Mouse (Mus musculus) C2C12 (cell line): ENCODE measurements around the gene Btaf1.

Experiments used
- CEBPB ChIP-seq: IDR thresholded peaks from one replicate; pipeline ENCODE4 v1.6.1; 2011; ENCODE audit warnings: low read depth, mild to moderate bottlenecking, control low read depth, moderate library complexity
- CTCF ChIP-seq: IDR thresholded peaks from one replicate; pipeline ENCODE4 v1.5.1; 2011; ENCODE audit not compliant: control insufficient read depth, insufficient read depth, insufficient read length
- FOSL1 ChIP-seq: IDR thresholded peaks from one replicate; pipeline ENCODE4 v1.8.0; 2011; ENCODE audit warnings: mild to moderate bottlenecking, low read length; ENCODE audit not compliant: poor library complexity, insufficient read depth, severe bottlenecking
- MAX ChIP-seq: IDR thresholded peaks from one replicate; pipeline ENCODE4 v1.6.1; 2011; ENCODE audit warnings: mild to moderate bottlenecking, control low read depth
- MYOD1 ChIP-seq: IDR thresholded peaks from one replicate; pipeline ENCODE4 v1.6.1; 2011; ENCODE audit warnings: low read depth; ENCODE audit not compliant: control insufficient read depth, insufficient read length
- MYOG ChIP-seq: IDR thresholded peaks from one replicate; pipeline ENCODE4 v1.6.1; 2011; ENCODE audit not compliant: control insufficient read depth, insufficient read length; ENCODE audit errors: extremely low read depth
- USF1 ChIP-seq: IDR thresholded peaks from one replicate; pipeline ENCODE4 v1.6.1; 2011; ENCODE audit warnings: low read depth, mild to moderate bottlenecking, control low read depth, moderate library complexity

- no peak for TF ChIP-seq CTCF
- no peak for TF ChIP-seq CEBPB
- no peak for TF ChIP-seq USF1
- TF ChIP-seq MYOG: no peak
- no peak for TF ChIP-seq MYOD1
- TF ChIP-seq MAX: no peak
- TF ChIP-seq FOSL1: no peak
These were observed 39.6 kb upstream of the Btaf1 start for GRCm38 (mm10) chr19:36886316-36886715.
